Mouse (Mus musculus) intestine, postnatal 0 days (tissue): ENCODE measurements at regions not wholly inside any gene's neighbourhood (a gene's known extent, or its start where the extent isn't known, plus 50 kb on each side); places are given as distances from the start of the nearest gene placed in this dataset.

Experiments
- ATAC-seq: fragments of 200-750 bp; cut with Nextera tagmentation; 2 replicates; pipeline ENCODE4 v1.8.0; 2017; ENCODE audit warnings: mild to moderate bottlenecking, moderate TSS enrichment, moderate library complexity
- H3K27ac ChIP-seq: fragments of 300-500 bp; sonication (generic); 2 replicates; pipeline ENCODE4 v1.5.1; 2014; ENCODE audit warnings: mild to moderate bottlenecking, low read depth, low read length, moderate library complexity
- H3K27me3 ChIP-seq: fragments of 300-500 bp; sonication (generic); replicated peaks from 2 replicates; pipeline ENCODE4 v1.6.1; 2014; ENCODE audit warnings: low read length, mixed read lengths; ENCODE audit not compliant: control insufficient read depth, insufficient read depth
- H3K36me3 ChIP-seq: fragments of 300-500 bp; sonication (generic); 2 replicates; pipeline ENCODE4 v1.6.1; 2014; ENCODE audit warnings: mild to moderate bottlenecking, moderate library complexity; ENCODE audit not compliant: control insufficient read depth, insufficient read depth
- H3K4me1 ChIP-seq: fragments of 300-500 bp; sonication (generic); replicated peaks from 2 replicates; pipeline ENCODE4 v1.6.1; 2014; ENCODE audit warnings: antibody characterized with exemption, low read length, mixed read lengths; ENCODE audit not compliant: control insufficient read depth, insufficient read depth
- H3K4me2 ChIP-seq: fragments of 300-500 bp; sonication (generic); replicated peaks from 2 replicates; pipeline ENCODE4 v1.6.1; 2014; ENCODE audit warnings: low read depth, mild to moderate bottlenecking, moderate library complexity
- H3K4me3 ChIP-seq: fragments of 300-500 bp; sonication (generic); 2 replicates; pipeline ENCODE4 v1.5.1; 2014; ENCODE audit warnings: low read depth, low read length
- H3K9ac ChIP-seq: fragments of 300-500 bp; sonication (generic); 2 replicates; pipeline ENCODE4 v1.6.1; 2014; ENCODE audit warnings: mild to moderate bottlenecking, low read depth, low read length
- H3K9me3 ChIP-seq: fragments of 300-500 bp; sonication (generic); 2 replicates; pipeline ENCODE4 v1.6.1; 2016; ENCODE audit warnings: mixed run types; ENCODE audit not compliant: control insufficient read depth
- CTCF ChIP-seq: sonication (generic); IDR thresholded peaks from 2 replicates; pipeline ENCODE4 v1.5.1; 2016; ENCODE audit warnings: low read depth, mild to moderate bottlenecking, control low read depth, antibody characterized with exemption, moderate library complexity
- WGBS: fragments of 180-500 bp; shearing (Covaris S2); extraction: QIAGEN DNeasy Blood & Tissue Kit; methylation state at CpG from one replicate; pipeline ENCODE4 v1.1.7; 2014; 5-methylcytosine and 5-hydroxymethylcytosine counted together

- Histone ChIP-seq H3K9ac (no peak overlapping the region), H3K4me2 (peak overlapping the region; percentile 21; the same call in 1 of the 2 replicates), H3K36me3 (no peaks in the 10 kb centered on the region), H3K27me3 (peaks cover 42% of the 10 kb centered on the region), H3K4me1 (no peaks in the 10 kb centered on the region; the same call in 1 of the 2 replicates), H3K27ac (no peak overlapping the region), H3K4me3 (no peak overlapping the region), H3K9me3 (no peaks in the 10 kb centered on the region)
- WGBS = 17% methylated on average over 17 of the region's 17 CpGs
- ATAC-seq = no peak
- TF ChIP-seq CTCF = no peak
Observed at GRCm38 (mm10) chr1:14503881-14504742, 1589.0 kb downstream of the 4930444P10Rik start.

- no peak for TF ChIP-seq CTCF
- WGBS = 39% methylated on average over 7 of the region's 7 CpGs
- Histone ChIP-seq H3K36me3 (no peaks in the 10 kb centered on the region), H3K4me2 (no peak overlapping the region), H3K27ac (no peak overlapping the region), H3K4me1 (no peaks in the 10 kb centered on the region; the same call in 1 of the 2 replicates), H3K9me3 (no peaks in the 10 kb centered on the region), H3K9ac (no peak overlapping the region), H3K4me3 (no peak overlapping the region), H3K27me3 (peaks cover 42% of the 10 kb centered on the region)
- ATAC-seq = no peak
Observed at GRCm38 (mm10) chr1:14503193-14503800, 1589.8 kb downstream of the 4930444P10Rik start.

GRCm38 (mm10) chr1:14499105-14499504 is 1594.0 kb downstream of the 4930444P10Rik start:
- 68% methylated on average over 1 of the region's 1 CpGs for WGBS
- no peak for ATAC-seq

GRCm38 (mm10) chr1:14490026-14490425 is 1603.1 kb downstream of the 4930444P10Rik start:
- no peak for ATAC-seq
- H3K4me2 ChIP-seq = no peak overlapping the region
- 68% methylated on average over 3 of the region's 3 CpGs for WGBS

More at GRCm38 (mm10) chr1:14499105-14499504, 1594.0 kb downstream of the 4930444P10Rik start:
- no peaks in the 10 kb centered on the region for H3K9me3 ChIP-seq
- H3K36me3 ChIP-seq = no peaks in the 10 kb centered on the region
- H3K4me2 ChIP-seq = no peak overlapping the region
- peaks cover 9% of the 10 kb centered on the region; the same call in 1 of the 2 replicates for H3K27me3 ChIP-seq
- H3K27ac ChIP-seq = no peak overlapping the region
- TF ChIP-seq CTCF = no peak
- no peak overlapping the region for H3K9ac ChIP-seq
- H3K4me3 ChIP-seq = no peak overlapping the region
- H3K4me1 ChIP-seq = no peaks in the 10 kb centered on the region

GRCm38 (mm10) chr1:14487708-14488127 is 1605.4 kb downstream of the 4930444P10Rik start:
- H3K36me3 ChIP-seq = no peaks in the 10 kb centered on the region
- H3K9ac ChIP-seq = no peak overlapping the region
- H3K4me1 ChIP-seq = no peaks in the 10 kb centered on the region
- H3K4me2 ChIP-seq = no peak overlapping the region
- H3K4me3 ChIP-seq = no peak overlapping the region
- no peak for TF ChIP-seq CTCF
- no peaks in the 10 kb centered on the region for H3K9me3 ChIP-seq
- no peaks in the 10 kb centered on the region for H3K27me3 ChIP-seq
- ATAC-seq = no peak
- WGBS = 59% methylated on average over 4 of the region's 4 CpGs
- no peak overlapping the region for H3K27ac ChIP-seq

More at GRCm38 (mm10) chr1:14490026-14490425, 1603.1 kb downstream of the 4930444P10Rik start:
- H3K9ac ChIP-seq = no peak overlapping the region
- H3K9me3 ChIP-seq = no peaks in the 10 kb centered on the region
- H3K4me1 ChIP-seq = no peaks in the 10 kb centered on the region
- H3K27ac ChIP-seq = no peak overlapping the region
- no peak for TF ChIP-seq CTCF
- H3K36me3 ChIP-seq = no peaks in the 10 kb centered on the region
- no peaks in the 10 kb centered on the region for H3K27me3 ChIP-seq
- H3K4me3 ChIP-seq = no peak overlapping the region

- Histone ChIP-seq H3K27ac (no peak overlapping the region), H3K9me3 (no peaks in the 10 kb centered on the region), H3K36me3 (no peaks in the 10 kb centered on the region), H3K4me3 (no peak overlapping the region), H3K4me2 (no peak overlapping the region), H3K27me3 (no peaks in the 10 kb centered on the region), H3K9ac (no peak overlapping the region), H3K4me1 (no peaks in the 10 kb centered on the region)
- 38% methylated on average over 2 of the region's 2 CpGs for WGBS
- no peak for ATAC-seq
- no peak for TF ChIP-seq CTCF
Observed at GRCm38 (mm10) chr1:14485746-14486145, 1607.4 kb downstream of the 4930444P10Rik start.
